Mouse (Mus musculus): ENCODE data around the gene Lbhd1.
"Not testable (repeated sequence)": the region's sequence is repeated elsewhere in the genome, so short reads cannot be mapped to it uniquely, and the experiment has no call there.

The Lbhd1 gene

GRCm38 (mm10) chr19:8883616-8884015 is at the start of gene Lbhd1, which contains the start of gene Gm49403:
Gene Lbhd1 (plus strand): TSS chr19:8883732.
Gene Gm49403 (plus strand): TSS chr19:8883930.
- no peak for DNase-seq

GRCm38 (mm10) chr19:8836327-8836726 is 47.2 kb upstream of the Lbhd1 start:
- not testable (repeated sequence) for DNase-seq

- peak; percentile 91 for DNase-seq
Measured at GRCm38 (mm10) chr19:8837251-8837791, 46.2 kb upstream of the Lbhd1 start, which contains the start of gene Bscl2. Gene Bscl2 (plus strand): TSS chr19:8837467.

- DNase-seq, result peak; percentile 49
Measured at GRCm38 (mm10) chr19:8838041-8838730, 45.3 kb upstream of the Lbhd1 start.

GRCm38 (mm10) chr19:8839103-8839907 is 44.2 kb upstream of the Lbhd1 start, which contains the start of gene Gng3:
Gene Gng3 (minus strand): TSS chr19:8839194.
- DNase-seq, result peak; percentile 38

- peak; percentile 73 for DNase-seq
Measured at GRCm38 (mm10) chr19:8839908-8840791, 43.4 kb upstream of the Lbhd1 start.

- DNase-seq, result peak; percentile 28
Measured at GRCm38 (mm10) chr19:8841012-8841411, 42.5 kb upstream of the Lbhd1 start.

- DNase-seq, result no peak
Measured at GRCm38 (mm10) chr19:8842961-8843360, 40.6 kb upstream of the Lbhd1 start.

GRCm38 (mm10) chr19:8844371-8845129 is 39.0 kb upstream of the Lbhd1 start:
- peak; percentile 91 for DNase-seq

GRCm38 (mm10) chr19:8848356-8848755 is 35.2 kb upstream of the Lbhd1 start:
- DNase-seq, result no peak

GRCm38 (mm10) chr19:8850402-8850901 is 33.1 kb upstream of the Lbhd1 start, which contains the start of gene Lrrn4cl:
Gene Lrrn4cl (plus strand): TSS chr19:8850768.
- DNase-seq, result no peak

GRCm38 (mm10) chr19:8851639-8852038 is 31.9 kb upstream of the Lbhd1 start:
- DNase-seq, result no peak

GRCm38 (mm10) chr19:8852236-8852928 is 31.1 kb upstream of the Lbhd1 start:
- no peak for DNase-seq

GRCm38 (mm10) chr19:8853117-8853516 is 30.4 kb upstream of the Lbhd1 start:
- no peak for DNase-seq

- DNase-seq, result peak; percentile 71
Measured at GRCm38 (mm10) chr19:8857689-8858088, 25.8 kb upstream of the Lbhd1 start.

- DNase-seq, result peak; percentile 69
Measured at GRCm38 (mm10) chr19:8859018-8859417, 24.5 kb upstream of the Lbhd1 start.

- peak; percentile 39 for DNase-seq
Measured at GRCm38 (mm10) chr19:8864265-8864664, 19.3 kb upstream of the Lbhd1 start.

- not testable (repeated sequence) for DNase-seq
Measured at GRCm38 (mm10) chr19:8870381-8870780, 13.2 kb upstream of the Lbhd1 start.

GRCm38 (mm10) chr19:8870838-8871237 is 12.7 kb upstream of the Lbhd1 start:
- peak; percentile 30 for DNase-seq

GRCm38 (mm10) chr19:8871267-8872186 is 12.0 kb upstream of the Lbhd1 start, which contains the start of gene Ubxn1:
Gene Ubxn1 (plus strand): TSS chr19:8871496.
- DNase-seq, result peak; percentile 93
